Mouse (Mus musculus) WW6 (cell line): Measurements from ENCODE around the gene 1700001C19Rik.
"Not testable (repeated sequence)": the region's sequence is repeated elsewhere in the genome, so short reads cannot be mapped to it uniquely, and the experiment has no call there.

Experiments
- DNase-seq: peaks from one replicate; pipeline ENCODE4 v3.0.0-alpha.2; 2013; ENCODE audit warnings: low read depth, low spot score

1700001C19Rik gene

DNA sequence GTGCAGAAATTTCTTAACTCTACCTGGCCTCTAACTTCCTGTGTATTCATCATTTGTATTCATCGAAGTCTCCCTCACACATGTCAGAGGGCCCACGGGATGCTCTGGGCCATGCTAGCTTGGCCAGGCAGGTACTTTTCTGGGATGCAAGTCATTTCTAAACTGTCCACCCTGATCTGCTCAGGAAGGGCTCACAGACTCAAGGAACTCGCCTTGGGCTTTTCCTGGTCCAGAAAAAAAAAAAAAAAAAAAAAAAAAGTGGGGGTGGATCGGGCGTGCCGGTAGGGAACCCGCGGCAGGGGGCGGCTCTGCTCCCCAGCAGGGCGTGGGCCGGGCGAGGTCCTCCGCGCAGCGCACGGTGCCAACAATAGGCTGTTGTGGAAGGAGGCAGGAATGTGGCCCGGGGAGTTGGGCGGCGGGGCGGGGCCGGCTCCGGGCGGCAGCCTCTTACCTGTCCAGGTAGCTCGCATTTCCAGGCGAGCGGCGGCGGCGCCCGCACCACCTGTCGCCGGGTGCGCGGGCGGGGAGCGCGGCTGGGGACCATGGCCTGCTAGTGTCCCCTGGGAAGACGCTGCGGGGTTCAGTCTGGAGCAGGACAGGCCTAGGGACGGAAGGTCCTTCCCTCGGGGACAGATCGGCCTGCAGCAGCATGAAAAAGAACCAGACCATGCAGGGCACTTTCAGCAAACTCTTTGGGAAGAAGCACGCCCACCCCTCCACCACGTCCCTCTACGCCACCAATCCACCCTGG, 845 bp downstream of the 1700001C19Rik start, which contains the start of gene AI661453:
Gene AI661453 (plus strand): TSS at position 460 of the 751 bp plus-strand sequence.
- no peak for DNase-seq

DNA sequence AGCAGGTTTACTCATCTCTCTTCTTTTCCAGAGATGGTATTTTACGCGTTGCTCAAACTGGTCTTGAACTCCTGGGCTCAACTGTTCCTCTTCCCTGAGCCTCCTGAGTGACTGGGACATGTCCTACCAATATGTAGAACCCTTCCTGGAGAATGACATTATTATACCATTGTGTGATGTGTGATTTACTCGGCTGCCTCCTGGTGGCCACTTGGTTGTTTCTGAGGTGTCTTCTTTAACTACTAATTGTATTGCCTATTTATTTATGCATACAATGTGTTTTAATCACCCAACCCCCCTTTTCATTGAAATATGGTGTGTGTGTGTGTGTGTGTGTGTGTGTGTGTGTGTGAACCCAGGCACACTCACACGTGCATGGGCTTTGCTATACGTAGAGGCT, 6.4 kb downstream of the 1700001C19Rik start:
- no peak for DNase-seq

DNA sequence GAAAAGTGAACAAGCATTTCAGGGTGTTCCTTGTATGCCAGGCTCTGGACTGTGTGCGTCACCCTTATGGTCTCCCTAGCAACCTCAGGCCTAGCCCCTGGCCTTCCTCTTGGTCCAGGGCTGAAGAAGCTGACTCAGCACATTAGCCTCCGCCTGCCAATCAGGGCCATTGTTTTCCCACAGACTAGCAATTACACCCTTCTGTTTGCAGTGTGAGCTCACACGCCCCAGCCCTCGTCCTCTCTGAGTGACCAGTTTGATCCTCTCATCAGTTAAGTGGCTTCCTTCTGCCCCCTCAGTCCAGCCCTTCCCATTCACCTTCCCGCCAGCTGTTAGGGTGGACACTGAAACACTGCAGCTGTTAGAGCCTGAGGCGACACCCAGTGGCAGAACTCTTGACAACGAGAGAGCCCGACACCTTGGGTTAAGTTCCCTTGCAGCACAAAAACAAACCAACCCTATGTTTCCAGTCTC, 8.3 kb downstream of the 1700001C19Rik start:
- no peak for DNase-seq

DNA sequence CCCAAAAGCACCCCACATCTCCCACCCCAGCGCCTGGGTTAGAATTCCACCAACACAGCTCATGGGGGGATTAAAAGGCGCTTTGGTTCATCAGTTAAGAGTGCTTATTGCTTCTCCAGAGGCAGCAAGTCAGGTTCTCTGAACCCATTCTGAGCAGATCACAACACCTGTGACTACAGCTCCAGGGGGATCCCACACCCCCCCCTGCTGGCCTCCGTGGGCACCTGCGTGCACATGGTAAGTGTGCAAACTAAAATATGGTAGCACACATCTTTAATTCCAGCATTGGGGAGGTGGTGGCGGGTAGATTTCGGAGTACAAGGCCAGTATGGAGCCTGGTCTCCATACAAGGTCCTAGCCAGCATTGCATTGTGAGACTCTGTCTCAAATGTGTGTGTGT, 9.9 kb downstream of the 1700001C19Rik start:
- DNase-seq = no peak

DNA sequence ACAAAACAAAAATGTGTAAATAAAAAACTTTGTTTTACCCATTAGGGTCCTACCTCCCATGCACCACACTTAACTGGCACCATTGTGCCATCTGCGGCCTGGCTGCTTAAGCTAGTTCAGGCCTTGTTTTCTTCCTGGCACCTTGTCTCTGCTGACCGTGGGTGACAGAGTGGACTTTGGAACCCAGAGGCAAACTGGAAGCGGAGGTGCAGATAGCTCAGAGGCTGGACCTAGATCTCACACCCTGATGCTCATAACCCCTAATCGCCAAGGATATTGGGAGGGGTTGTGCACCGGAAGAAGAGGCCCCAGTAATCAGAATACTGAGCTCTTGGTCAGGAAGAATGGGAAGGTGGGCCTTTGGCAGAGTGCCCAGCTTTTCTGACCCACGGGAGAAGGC, 13.0 kb downstream of the 1700001C19Rik start:
- DNase-seq = no peak

DNA sequence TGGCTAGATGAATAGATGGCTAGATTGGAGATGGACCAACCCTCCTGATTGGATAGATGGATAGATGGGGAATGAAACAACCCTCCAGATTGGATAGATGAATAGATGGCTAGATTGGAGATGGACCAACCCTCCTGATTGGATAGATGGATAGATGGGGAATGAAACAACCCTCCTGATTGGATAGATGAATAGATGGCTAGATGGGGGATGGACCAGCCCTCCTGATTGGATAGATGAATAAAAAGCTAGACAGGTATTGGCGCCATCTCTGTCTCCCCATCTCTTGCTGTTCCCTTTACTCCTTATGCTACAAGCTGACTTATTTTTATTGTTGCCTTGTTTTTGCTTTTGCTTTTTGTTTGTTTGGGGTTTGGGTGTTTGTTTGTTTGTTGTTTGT, 14.6 kb downstream of the 1700001C19Rik start:
- not testable (repeated sequence) for DNase-seq

DNA sequence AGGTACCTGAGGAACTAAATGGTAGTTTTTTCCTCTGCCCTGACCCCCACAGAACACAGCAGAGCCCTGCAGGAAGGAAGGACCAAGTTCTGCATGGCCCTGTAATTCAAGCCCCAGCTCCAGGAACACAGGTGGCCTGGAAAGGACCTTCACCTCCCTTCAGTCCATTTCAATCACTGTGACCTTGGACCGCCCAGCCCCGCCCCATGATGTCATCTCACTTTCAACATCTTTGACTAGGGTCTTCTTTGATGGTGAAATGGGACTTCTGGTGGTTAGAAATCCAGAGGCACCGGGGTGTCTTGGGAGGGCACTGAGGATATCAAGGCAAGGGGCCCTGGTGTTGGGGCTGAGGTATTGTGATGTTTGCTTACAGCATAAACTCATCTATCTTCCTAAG, 15.6 kb downstream of the 1700001C19Rik start:
- no peak for DNase-seq

DNA sequence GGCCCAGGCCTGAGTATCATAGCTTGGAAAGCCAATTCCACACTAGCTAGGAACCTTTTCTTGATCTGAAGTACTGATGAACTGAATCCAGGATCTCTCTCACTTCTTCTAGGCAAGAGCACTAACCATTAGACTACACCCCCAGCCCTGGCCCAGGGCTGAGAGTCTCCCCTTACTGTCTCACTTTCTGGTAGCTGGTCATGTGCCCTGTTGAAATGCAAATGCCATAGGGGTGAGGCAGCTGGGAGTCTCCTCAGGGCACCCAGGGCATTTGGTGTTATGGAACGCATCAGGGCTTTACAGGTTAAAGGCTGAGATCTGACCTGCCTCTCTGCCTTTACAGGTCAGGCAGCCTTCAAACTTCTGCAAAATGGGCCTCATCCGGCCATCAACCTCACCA, 17.0 kb downstream of the 1700001C19Rik start:
- no peak for DNase-seq

DNA sequence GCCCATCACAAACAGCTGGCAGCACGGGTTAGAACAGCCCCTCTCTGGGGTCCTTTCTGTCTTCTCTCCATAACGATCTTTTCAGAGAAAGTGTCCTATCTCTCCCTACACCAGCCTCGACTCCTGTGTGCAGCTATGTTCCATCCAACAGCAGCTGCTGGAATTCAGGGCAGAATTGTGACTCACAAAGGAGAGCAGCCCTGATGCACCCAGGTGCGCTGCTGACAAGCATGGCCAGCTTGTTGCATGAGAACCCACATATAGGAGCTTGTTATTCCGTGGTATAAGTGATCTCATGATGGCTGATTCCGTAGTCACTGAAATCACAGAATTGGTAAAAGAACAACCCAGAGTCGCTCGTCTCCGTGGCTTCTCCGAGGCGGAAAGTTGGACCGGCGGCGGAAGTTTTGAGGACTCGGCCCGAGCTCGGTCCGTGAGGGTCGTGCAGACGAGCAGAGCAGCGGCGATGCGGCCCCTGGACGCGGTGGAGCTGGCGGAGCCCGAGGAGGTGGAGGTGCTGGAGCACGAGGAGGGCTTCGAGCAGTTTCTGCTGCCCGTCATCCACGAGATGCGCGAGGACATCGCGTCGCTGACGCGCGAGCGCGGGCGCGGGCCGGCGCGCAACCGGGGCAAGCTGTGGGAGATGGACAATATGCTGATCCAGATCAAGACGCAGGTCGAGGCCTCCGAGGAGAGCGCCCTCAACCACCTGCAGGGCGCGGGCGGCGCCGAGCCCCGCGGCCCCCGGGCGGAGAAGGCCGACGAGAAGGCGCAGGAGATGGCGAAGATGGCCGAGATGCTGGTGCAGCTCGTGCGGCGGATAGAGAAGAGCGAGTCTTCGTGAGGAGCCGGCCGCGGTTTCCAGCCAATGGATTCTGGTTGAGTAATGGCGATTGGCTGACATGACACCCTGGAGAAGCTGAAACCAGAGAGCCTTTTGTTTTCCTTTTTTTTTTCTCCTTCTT, 27.0 kb downstream of the 1700001C19Rik start:
- DNase-seq = not testable (repeated sequence)

DNA sequence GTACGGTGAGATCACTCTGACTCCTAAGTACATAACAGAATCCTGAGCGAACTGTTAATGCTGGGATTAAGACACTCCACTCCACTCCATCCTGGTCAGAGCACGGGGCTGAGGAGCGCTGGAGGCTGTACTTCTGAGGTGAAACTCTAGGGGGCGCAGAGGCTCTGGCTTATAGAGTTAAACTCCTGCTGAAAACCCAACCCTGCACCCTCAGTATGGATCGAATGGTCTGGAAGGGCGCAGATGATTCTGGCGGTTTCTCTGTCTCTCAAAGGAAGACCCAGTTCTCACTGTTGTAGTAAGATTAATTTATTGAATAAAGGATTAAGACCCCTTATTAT, 28.6 kb downstream of the 1700001C19Rik start:
- DNase-seq = no peak

DNA sequence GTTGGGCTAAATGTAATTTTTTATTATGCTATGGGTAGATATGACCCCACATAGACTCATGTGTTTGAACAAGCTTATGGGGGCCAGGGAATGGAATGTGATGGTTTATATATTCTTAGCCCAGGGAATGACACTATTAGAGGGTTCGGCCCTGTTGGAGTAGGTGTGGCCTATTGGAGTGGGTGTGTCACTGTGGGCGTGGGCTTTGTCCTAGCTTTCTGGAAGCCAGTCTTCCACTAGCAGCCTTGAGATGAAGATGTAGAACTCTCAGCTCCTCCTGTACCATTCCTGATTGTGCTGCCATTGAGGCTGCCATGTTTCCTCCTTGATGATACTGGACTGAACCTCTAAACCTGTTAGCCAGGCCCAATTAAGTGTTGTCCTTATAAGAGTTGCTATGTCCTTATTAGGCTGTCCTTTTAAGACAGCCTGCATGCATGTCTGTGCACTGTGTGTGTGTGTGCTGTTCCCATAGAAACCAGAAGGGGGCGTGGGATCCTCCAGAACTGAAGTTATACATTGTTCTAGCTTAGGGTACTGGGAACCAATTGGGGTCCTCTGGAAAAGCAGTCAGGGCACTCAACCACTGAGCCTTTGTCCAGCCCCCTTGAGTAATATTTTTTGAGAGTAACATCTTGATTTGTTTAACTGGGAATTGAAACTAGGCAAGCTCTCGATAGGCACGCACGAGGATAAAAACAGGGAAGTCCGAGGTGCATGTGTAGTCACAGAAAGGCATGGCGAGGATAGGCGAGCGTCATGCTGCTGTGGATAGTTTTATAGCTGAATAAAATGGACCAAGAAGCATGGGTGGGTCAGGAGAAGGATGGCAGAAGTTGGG, 29.2 kb downstream of the 1700001C19Rik start:
- DNase-seq = no peak

DNA sequence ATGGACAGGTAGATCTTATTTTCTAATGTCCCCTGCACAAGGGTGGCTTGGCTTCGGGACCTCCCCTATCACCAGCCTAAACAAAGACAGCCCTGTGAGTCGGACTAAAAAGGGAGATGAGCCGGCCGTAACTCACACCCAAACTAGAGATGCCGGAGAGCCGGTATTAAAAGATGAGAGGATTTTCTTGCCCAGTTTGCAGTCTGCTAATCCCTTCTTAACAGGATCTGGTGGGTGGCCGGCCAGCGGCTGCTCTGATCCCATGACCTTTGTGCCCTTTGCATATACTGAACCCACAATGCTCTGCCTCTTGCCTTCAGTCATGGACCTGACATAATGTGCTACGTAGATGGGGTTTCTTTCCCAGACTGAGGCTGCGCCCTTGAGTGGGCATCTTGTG, 36.7 kb downstream of the 1700001C19Rik start, which contains the start of gene Guca1a:
Gene Guca1a (minus strand): TSS at position 134 of the 400 bp plus-strand sequence.
- no peak for DNase-seq

DNA sequence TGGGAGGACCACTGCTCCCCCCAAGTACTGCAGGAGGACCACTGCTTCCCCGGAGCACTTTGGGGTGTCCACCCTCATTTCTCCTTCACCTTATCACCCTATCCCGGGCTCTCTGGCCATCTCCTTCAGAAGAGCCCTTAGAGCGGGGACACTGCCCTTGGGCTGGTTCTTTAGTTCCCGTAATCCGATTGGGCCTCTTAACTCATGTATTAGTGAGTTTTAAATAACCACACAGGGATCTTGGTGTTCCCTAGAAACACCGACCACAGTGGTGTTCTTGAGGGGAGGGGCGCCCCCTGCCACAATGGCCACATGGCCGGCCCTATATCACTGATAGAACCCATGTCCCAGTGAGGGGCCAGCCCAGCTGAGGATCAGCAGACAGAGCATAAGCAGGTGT, 38.1 kb downstream of the 1700001C19Rik start:
- no peak for DNase-seq

DNA sequence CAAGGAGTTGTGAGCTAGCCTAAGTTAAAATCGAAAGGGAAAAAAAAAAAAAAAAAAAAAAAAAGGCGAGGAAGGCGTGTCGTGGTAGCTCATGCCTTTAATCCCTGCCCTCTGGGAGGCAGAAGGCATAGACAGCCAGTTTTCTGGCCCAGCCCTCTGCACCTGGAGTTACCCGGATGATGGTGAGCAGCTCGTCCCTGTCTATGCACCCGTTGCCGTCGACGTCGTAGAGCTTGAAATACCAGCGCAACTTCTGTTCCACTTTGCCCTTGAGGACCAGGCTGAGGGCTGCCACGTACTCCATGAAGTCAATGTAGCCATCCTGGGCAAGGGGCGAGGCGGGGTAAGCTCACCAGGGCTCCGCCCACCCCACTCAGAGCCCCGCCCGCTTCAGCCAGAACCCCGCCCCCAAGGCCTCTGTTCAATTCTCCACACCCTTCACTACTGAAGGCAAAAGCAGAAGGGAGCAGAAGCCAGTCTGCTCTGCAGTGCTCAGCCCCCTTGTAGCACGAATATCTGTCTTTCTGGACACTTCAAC, 41.7 kb downstream of the 1700001C19Rik start:
- DNase-seq = no peak

DNA sequence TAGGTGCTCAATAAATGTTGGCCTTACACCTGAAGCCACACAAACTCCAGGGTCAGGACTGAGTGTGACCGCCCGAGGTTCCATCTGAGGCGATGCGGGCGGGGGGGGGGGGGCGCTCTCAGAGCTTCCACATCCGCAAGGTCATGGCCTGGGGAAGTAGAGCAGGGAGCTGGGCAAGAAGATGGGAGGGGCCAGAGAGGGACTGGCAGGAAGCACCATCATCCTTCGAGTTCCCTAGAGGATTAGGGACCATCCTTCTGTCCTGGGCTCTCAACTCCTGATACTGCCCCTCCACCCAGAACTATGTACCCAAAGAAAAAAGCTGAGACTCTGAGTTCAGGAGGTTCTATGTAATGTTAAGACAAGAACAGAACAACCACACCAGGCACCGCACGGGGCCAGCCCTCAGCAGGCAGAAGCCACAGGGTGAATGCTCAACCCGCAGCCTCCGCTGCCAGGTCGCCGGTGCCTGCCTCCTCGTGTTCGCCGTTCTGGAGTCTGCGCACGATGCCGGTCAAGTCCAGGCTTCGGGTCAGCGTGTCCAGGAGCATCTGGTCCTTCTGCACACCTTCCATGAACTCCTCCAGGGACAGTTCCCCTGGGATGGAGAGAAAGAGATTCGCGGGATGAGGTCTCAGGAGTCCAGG, 42.8 kb downstream of the 1700001C19Rik start:
- DNase-seq = no peak

DNA sequence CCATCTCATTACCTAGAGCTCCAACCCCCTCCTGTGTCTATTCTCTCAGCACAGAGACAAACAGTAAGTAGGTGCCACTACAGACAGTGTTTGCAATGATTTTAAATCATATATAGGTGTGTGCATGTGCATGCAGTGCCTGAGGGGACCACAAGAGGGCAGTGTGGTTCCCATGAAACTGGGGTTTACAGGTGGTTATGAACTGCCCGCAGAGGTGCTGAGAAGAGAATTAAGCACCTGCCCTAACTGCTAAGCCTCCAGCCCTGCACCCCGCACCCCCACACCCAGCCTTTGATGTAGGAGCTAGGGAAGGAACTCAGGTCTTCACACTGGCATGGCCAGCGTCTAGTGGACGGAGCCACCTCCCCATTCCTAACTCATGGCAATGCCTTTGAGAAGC, 50.5 kb downstream of the 1700001C19Rik start:
- no peak for DNase-seq

DNA sequence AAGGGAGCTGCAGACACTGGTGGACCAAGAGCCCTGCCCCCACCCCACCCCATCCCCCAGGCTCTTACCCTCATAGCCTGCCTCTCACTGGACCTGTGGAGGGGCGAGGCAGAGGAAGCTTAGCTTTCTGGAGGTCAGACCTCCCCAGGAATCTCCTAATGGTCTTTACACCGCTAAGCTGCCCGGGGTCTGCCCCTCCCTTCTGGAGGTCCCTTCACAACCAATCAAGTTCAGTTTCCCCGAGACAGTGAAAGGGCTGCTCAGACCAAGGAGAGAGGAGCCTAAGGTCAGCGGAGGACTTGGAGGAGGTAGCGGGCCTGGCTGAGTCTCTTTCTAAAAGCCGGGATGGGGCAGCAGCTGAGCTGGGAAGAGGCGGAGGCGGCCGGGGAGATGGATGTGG, 52.0 kb downstream of the 1700001C19Rik start, which contains the start of gene Guca1b:
Gene Guca1b (plus strand): TSS at position 249 of the 400 bp plus-strand sequence.
- DNase-seq = no peak

DNA sequence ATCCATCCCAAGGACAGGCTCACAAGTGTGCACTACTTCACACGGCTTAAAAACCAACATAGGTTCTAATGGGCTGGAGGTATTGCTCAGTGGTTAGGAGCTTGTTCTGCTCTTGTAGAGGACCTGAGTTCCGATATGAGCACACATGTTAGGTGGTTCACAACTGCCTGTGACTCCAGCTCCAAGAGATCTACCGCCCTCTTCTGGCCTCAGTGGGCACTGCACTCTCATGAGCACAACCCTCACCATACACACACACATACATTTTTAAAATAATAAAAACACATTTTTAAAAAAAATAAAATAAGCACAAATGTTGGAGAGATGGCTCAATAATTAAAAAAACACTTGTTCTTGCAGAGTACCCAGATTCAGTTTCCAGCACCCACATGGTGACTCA, 53.1 kb downstream of the 1700001C19Rik start:
- DNase-seq = no peak

DNA sequence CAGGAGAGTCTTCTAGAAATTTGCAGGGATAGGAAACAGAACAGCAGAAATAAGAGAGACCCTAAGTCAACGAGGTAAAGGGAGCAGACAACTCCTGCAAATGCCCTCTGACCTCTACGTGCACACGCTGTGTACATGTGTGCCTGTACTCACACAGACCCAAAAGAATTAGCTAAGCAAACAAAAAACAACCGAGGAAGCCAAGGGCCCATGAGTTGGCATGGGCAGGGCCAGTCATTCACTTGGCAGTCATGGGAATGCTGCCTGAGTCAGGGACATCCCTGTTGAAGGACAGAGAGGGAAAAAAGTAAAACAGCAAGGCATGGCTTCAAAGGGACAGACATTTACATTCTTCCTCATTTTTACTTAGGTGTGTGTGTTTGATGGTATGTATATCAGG, 53.9 kb downstream of the 1700001C19Rik start:
- DNase-seq = no peak

DNA sequence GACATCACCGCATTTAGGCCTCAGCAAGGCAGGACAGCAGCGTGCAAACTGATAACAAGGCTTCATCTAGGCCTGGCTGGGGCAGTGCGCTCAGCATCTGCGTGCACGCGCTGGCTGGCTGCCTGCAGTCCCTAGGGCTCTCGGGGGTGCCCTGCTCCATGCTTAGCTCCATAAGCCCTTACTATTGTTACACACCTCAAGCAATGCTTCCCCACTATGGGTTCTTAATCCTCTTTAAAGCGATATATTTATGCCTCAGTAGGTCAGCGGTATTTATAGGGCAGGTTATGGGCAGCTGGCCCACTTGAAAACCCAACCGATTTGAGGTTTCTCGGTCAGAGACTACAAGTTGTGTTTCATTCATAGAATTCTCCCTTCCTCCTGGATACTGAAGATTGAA, 55.3 kb downstream of the 1700001C19Rik start:
- no peak for DNase-seq

DNA sequence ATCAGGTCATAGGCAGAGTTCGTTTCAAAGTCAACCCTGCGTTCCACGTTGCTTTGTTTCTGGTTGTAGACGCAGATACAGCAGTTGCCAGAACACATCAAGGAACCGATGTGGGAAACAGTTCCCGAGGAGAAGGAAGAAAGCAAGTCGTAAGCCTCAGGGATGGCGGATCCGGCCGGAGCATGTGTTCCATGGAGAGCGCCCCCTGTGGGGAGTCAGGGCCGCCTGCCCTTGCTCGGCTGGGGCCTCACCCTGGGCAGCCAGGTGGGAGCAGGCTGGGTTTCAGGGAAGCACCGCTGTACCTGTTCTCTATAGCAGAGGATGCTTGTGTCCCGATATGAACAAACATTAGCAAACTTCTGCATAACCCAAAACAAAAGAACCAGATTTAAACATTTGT, 59.0 kb downstream of the 1700001C19Rik start:
- no peak for DNase-seq
